Mouse (Mus musculus) olfactory bulb, adult 2 months (tissue): ENCODE measurements around the gene Wee1.

Source experiments
- CTCF ChIP-seq: fragments of 200-500 bp; IDR thresholded peaks from 2 replicates; pipeline ENCODE4 v1.5.1; 2012; ENCODE audit warnings: low read depth, mild to moderate bottlenecking, low read length, moderate library complexity; ENCODE audit not compliant: insufficient read depth
- POLR2A ChIP-seq: fragments of 200-500 bp; IDR thresholded peaks from 2 replicates; pipeline ENCODE4 v1.6.1; 2012; ENCODE audit warnings: mild to moderate bottlenecking, low read depth, low read length, moderate library complexity; ENCODE audit not compliant: insufficient read depth

DNA sequence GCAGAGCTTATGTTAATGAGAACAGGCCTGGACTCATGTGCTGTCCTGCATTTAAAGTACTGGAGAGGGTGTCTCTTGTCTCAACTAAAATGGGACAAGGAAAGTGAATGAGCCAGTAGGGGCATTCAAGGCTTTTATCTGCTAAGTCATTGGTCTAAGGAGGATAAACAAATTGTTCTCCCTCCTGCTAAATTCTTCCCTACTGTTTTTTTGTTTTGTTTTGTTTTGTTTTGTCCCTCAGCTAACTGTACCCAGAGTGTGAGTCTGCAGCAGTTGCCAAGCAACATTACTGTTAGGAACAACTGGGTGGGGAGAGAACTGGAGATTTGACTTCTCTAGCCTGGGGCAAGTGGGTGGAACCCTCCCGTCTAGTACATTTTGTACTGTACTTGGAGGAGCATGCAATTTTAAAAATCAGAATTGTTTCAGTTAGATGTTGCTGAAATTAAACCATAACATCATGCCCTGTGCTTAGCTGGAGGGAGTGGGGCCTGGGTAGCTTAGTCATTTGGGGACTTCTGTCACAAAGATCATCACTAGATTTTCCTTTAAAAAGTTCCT, 5.0 kb upstream of the Wee1 start:
- no peak for TF ChIP-seq CTCF
- no peak for TF ChIP-seq POLR2A
